Mouse (Mus musculus) heart, postnatal 0 days (tissue): ENCODE data around the gene Dusp23. TPM values are rescaled to one million over a fixed set of nuclear protein-coding genes. Genes with fewer than 3 reads are reported as not detected.

Experiments
- ATAC-seq: fragments of 200-750 bp; cut with Nextera tagmentation; 2 replicates; pipeline ENCODE4 v1.8.0; 2017; ENCODE audit warnings: low read depth, moderate number of reproducible peaks, moderate library complexity; ENCODE audit not compliant: insufficient read depth
- DNase-seq: peaks from one replicate; pipeline ENCODE4 v3.0.0-alpha.2; 2016; ENCODE audit warnings: low spot score
- H3K27ac ChIP-seq: fragments of 300-500 bp; sonication (generic); 2 replicates; pipeline ENCODE4 v1.5.1; 2014; ENCODE audit warnings: low read depth, mild to moderate bottlenecking
- H3K27me3 ChIP-seq: fragments of 300-500 bp; sonication (generic); 2 replicates; pipeline ENCODE4 v1.6.1; 2014; ENCODE audit warnings: low read length, mixed read lengths; ENCODE audit not compliant: control insufficient read depth, insufficient read depth
- H3K36me3 ChIP-seq: fragments of 300-500 bp; sonication (generic); replicated peaks from 2 replicates; pipeline ENCODE4 v1.6.1; 2014; ENCODE audit warnings: low read length, mixed read lengths; ENCODE audit not compliant: control insufficient read depth, insufficient read depth
- H3K4me1 ChIP-seq: fragments of 300-500 bp; sonication (generic); 2 replicates; pipeline ENCODE4 v1.6.1; 2014; ENCODE audit warnings: antibody characterized with exemption; ENCODE audit not compliant: control insufficient read depth, insufficient read depth
- H3K4me2 ChIP-seq: fragments of 300-500 bp; sonication (generic); 2 replicates; pipeline ENCODE4 v1.6.1; 2014; ENCODE audit warnings: low read depth, mild to moderate bottlenecking, low read length, moderate library complexity
- H3K4me3 ChIP-seq: fragments of 300-500 bp; sonication (generic); 2 replicates; pipeline ENCODE4 v1.5.1; 2014; ENCODE audit warnings: low read depth, low read length
- H3K9ac ChIP-seq: fragments of 300-500 bp; sonication (generic); replicated peaks from 2 replicates; pipeline ENCODE4 v1.6.1; 2014; ENCODE audit warnings: low read depth, low read length, mixed read lengths
- H3K9me3 ChIP-seq: fragments of 300-500 bp; sonication (generic); replicated peaks from 2 replicates; pipeline ENCODE4 v1.6.1; 2016; ENCODE audit warnings: low read length; ENCODE audit not compliant: control insufficient read depth
- CTCF ChIP-seq: IDR thresholded peaks from 2 replicates; pipeline ENCODE4 v1.5.1; 2016; ENCODE audit warnings: antibody characterized with exemption, control low read depth, low read depth
- EP300 ChIP-seq: IDR thresholded peaks from 2 replicates; pipeline ENCODE4 v1.6.1; 2016; ENCODE audit warnings: antibody characterized with exemption, low read depth
- WGBS: fragments of 180-500 bp; shearing (Covaris S2); extraction: QIAGEN DNeasy Blood & Tissue Kit; methylation state at CpG from one replicate; pipeline ENCODE4 v1.1.7; 2014; 5-methylcytosine and 5-hydroxymethylcytosine counted together
- polyA plus RNA-seq: library from polyadenylated mRNA; unstranded; fragments of >200 nt; fragmentation: Nextera tagmentation; extraction: Ambion mirVana; gene quantifications from 2 replicates; pipeline ENCODE4 v1.2.1, GENCODE M21; 2015
- total RNA-seq: library from RNA; depleted of rRNA; stranded (reverse); fragments of >200 nt; gene quantifications from 2 replicates; pipeline ENCODE4 v1.2.3, GENCODE M21; 2014; ENCODE audit warnings: low replicate concordance

Dusp23 gene
- total and polyA plus RNA-seq, 2 experiments from 2014 or later, result 7.3 to 12.3 TPM

GRCm38 (mm10) chr1:172635258-172635657, 2.5 kb upstream of the Dusp23 start:
- Histone ChIP-seq H3K27ac (peak overlapping the region; percentile 37; the same call in 1 of the 2 replicates), H3K4me2 (no peak overlapping the region), H3K27me3 (no peaks in the 10 kb centered on the region), H3K4me3 (no peak overlapping the region), H3K9me3 (no peaks in the 10 kb centered on the region), H3K36me3 (no peaks in the 10 kb centered on the region), H3K9ac (no peak overlapping the region), H3K4me1 (no peaks in the 10 kb centered on the region)
- 39% methylated on average over 4 of the region's 4 CpGs for WGBS
- ATAC-seq (no peak), DNase-seq (no peak)
- no peak for TF ChIP-seq CTCF
- no peak for TF ChIP-seq EP300

DNA sequence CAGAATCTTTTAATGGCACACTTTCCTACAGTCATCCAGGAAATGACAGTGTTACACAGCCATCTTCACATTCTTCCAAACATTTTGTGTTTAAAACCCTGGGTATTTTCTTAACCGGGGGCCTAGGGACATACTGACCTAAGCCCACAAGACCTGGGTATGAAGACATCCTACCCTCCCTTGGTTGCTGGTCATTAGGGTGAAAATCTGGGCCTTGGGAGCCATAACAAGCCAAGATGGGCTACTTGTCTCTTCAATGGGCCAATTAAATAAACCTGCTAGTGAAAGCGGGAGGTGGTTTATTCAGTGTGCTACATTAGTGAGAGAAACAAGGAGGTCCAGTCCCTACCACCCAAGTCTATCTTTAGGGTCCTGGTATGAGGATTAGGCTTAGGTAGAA, 1.4 kb upstream of the Dusp23 start:
- Histone ChIP-seq H3K9ac (no peak overlapping the region), H3K27me3 (no peaks in the 10 kb centered on the region), H3K9me3 (no peaks in the 10 kb centered on the region), H3K4me2 (no peak overlapping the region), H3K27ac (no peak overlapping the region), H3K4me3 (no peak overlapping the region), H3K36me3 (no peaks in the 10 kb centered on the region), H3K4me1 (no peaks in the 10 kb centered on the region)
- TF ChIP-seq EP300 (no peak), CTCF (no peak)
- DNase-seq (no peak), ATAC-seq (no peak)
- WGBS, result 87% methylated on average over 2 of the region's 2 CpGs

DNA sequence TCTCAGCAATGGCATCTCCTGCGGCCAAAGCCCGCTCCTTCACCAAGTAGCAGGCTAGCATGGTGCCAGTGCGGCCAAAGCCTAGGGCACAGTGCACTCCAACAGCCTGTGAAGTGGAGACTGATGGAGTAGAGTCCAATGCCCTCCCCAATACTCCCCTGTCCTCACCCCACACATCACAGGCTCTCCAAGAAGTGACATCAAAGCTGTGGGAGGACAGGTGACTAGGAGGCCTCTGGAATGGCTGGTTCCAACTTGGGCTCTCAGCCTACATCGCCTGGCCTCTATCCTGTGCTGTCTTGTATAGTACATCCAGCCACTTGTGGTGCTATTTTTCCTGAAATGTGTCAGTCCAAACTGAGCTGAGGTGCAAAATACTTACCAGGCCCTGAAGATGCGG, 1.0 kb downstream of the Dusp23 start:
- Histone ChIP-seq H3K27ac (no peak overlapping the region), H3K4me3 (no peak overlapping the region; the same call in 1 of the 2 replicates), H3K36me3 (no peaks in the 10 kb centered on the region), H3K9me3 (no peaks in the 10 kb centered on the region), H3K9ac (no peak overlapping the region), H3K27me3 (no peaks in the 10 kb centered on the region), H3K4me2 (no peak overlapping the region), H3K4me1 (no peaks in the 10 kb centered on the region)
- no peak for ATAC-seq
- DNase-seq, result no peak
- WGBS, result 88% methylated on average over 5 of the region's 5 CpGs
- TF ChIP-seq EP300 (no peak), CTCF (no peak)

- Histone ChIP-seq H3K4me2 (no peak overlapping the region), H3K4me3 (no peak overlapping the region), H3K9ac (no peak overlapping the region), H3K36me3 (no peaks in the 10 kb centered on the region), H3K9me3 (no peaks in the 10 kb centered on the region), H3K27me3 (no peaks in the 10 kb centered on the region), H3K4me1 (no peaks in the 10 kb centered on the region), H3K27ac (no peak overlapping the region)
- TF ChIP-seq EP300 (no peak), CTCF (no peak)
- DNase-seq (no peak), ATAC-seq (no peak)
- 60% methylated on average over 7 of the region's 7 CpGs for WGBS
These were observed 2.9 kb downstream of the Dusp23 start for GRCm38 (mm10) chr1:172629831-172630230.

DNA sequence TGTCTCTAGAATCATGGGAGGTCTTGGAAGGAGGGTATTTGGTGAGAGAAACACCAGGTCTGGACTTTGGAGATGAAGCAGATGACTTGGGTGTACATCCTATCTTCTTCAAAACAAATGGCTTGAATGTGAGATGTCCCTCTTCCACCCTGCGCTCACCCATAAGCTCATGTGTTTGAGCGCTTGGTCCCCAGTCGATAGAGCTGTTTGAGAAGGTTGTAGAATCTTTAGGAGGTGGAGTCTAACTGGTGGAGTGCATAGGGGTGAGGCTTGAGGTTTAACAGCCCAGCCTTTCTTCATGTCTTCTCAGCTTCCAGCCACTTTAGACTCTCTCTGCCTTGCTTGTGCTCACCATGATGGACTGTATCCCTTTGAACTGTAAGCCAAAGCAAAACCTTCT, 6.5 kb downstream of the Dusp23 start:
- ATAC-seq, result no peak
- Histone ChIP-seq H3K9ac (no peak overlapping the region), H3K4me2 (no peak overlapping the region), H3K36me3 (no peaks in the 10 kb centered on the region), H3K4me3 (no peak overlapping the region), H3K4me1 (no peaks in the 10 kb centered on the region), H3K27ac (no peak overlapping the region), H3K27me3 (no peaks in the 10 kb centered on the region), H3K9me3 (no peaks in the 10 kb centered on the region)
- WGBS, result 92% methylated on average over 3 of the region's 3 CpGs
- TF ChIP-seq CTCF (no peak), EP300 (no peak)
- no peak for DNase-seq

GRCm38 (mm10) chr1:172624081-172624480, 8.7 kb downstream of the Dusp23 start:
- Histone ChIP-seq H3K27me3 (no peaks in the 10 kb centered on the region), H3K36me3 (no peaks in the 10 kb centered on the region), H3K4me2 (no peak overlapping the region), H3K9me3 (no peaks in the 10 kb centered on the region), H3K27ac (no peak overlapping the region), H3K9ac (no peak overlapping the region), H3K4me3 (no peak overlapping the region), H3K4me1 (no peaks in the 10 kb centered on the region)
- ATAC-seq, result no peak
- TF ChIP-seq CTCF (no peak), EP300 (no peak)
- 85% methylated on average over 3 of the region's 3 CpGs for WGBS
- DNase-seq, result no peak
